Mouse (Mus musculus): ENCODE results near the gene Tbca. TPM values are rescaled to one million over a fixed set of nuclear protein-coding genes. Genes with fewer than 3 reads are reported as not detected.

The Tbca gene
- polyA plus RNA-seq, 1 experiment from 2014 or later, result 330 TPM

GRCm38 (mm10) chr13:94862491-94863230 is 74.0 kb downstream of the Tbca start:
- ATAC-seq (ENCODE audit: insufficient number of reproducible peaks, low FRiP score, low TSS enrichment, low read depth) (no peak), DNase-seq (ENCODE audit: low spot score) (no peak)
- H3K27ac ChIP-seq (replicated peaks; ENCODE audit: low read depth, low read length), result no peak overlapping the region
- no peak overlapping the region for H3K9ac ChIP-seq (ENCODE audit: low read length)
- no peak overlapping the region for H3K4me3 ChIP-seq (ENCODE audit: low read depth, low read length)
- no peaks in the 10 kb centered on the region for H3K4me1 ChIP-seq (ENCODE audit: control insufficient read depth, insufficient read depth, low read length)
- WGBS, result 79% methylated on average over 5 of the region's 5 CpGs
- no peaks in the 10 kb centered on the region for H3K9me3 ChIP-seq (ENCODE audit: control insufficient read depth, low read length)
- no peak overlapping the region for H3K4me2 ChIP-seq (ENCODE audit: low read depth, severe bottlenecking)
- H3K36me3 ChIP-seq (ENCODE audit: control insufficient read depth, insufficient read depth, low read length), result no peaks in the 10 kb centered on the region
- H3K27me3 ChIP-seq (ENCODE audit: control insufficient read depth, insufficient read depth, low read length), result peaks cover 15% of the 10 kb centered on the region

GRCm38 (mm10) chr13:94866906-94867305 is 78.2 kb downstream of the Tbca start:
- Histone ChIP-seq H3K9ac (ENCODE audit: low read length) (no peak overlapping the region), H3K27ac (replicated peaks; ENCODE audit: low read depth, low read length) (no peak overlapping the region), H3K36me3 (ENCODE audit: control insufficient read depth, insufficient read depth, low read length) (no peaks in the 10 kb centered on the region), H3K4me3 (ENCODE audit: low read depth, low read length) (no peak overlapping the region), H3K4me1 (ENCODE audit: control insufficient read depth, insufficient read depth, low read length) (0 out of 2 replicates have a peak, but pooled peaks cover 3% of the 10 kb centered on the region), H3K27me3 (ENCODE audit: control insufficient read depth, insufficient read depth, low read length) (peaks cover 49% of the 10 kb centered on the region), H3K9me3 (ENCODE audit: control insufficient read depth, low read length) (no peaks in the 10 kb centered on the region), H3K4me2 (ENCODE audit: low read depth, severe bottlenecking) (no peak overlapping the region)
- DNase-seq (ENCODE audit: low spot score) (no peak), ATAC-seq (ENCODE audit: insufficient number of reproducible peaks, low FRiP score, low TSS enrichment, low read depth) (no peak)
- 31% methylated on average over 2 of the region's 2 CpGs for WGBS

- Histone ChIP-seq H3K4me1 (ENCODE audit: control insufficient read depth, insufficient read depth, low read length) (0 out of 2 replicates have a peak, but pooled peaks cover 3% of the 10 kb centered on the region), H3K4me3 (ENCODE audit: low read depth, low read length) (no peak overlapping the region), H3K27me3 (ENCODE audit: control insufficient read depth, insufficient read depth, low read length) (peaks cover 56% of the 10 kb centered on the region), H3K9ac (ENCODE audit: low read length) (no peak overlapping the region), H3K27ac (replicated peaks; ENCODE audit: low read depth, low read length) (no peak overlapping the region), H3K36me3 (ENCODE audit: control insufficient read depth, insufficient read depth, low read length) (no peaks in the 10 kb centered on the region), H3K9me3 (ENCODE audit: control insufficient read depth, low read length) (no peaks in the 10 kb centered on the region), H3K4me2 (ENCODE audit: low read depth, severe bottlenecking) (no peak overlapping the region)
- no peak for DNase-seq (ENCODE audit: low spot score)
- WGBS, result 44% methylated on average over 4 of the region's 4 CpGs
- ATAC-seq (ENCODE audit: insufficient number of reproducible peaks, low FRiP score, low TSS enrichment, low read depth), result no peak
Observed at GRCm38 (mm10) chr13:94867772-94868171, 79.1 kb downstream of the Tbca start.

- WGBS, result under 1% methylated on average over 33 of the region's 35 CpGs
- Histone ChIP-seq H3K9me3 (ENCODE audit: control insufficient read depth, low read length) (no peaks in the 10 kb centered on the region), H3K4me2 (ENCODE audit: low read depth, severe bottlenecking) (peak overlapping the region; percentile 56), H3K9ac (ENCODE audit: low read length) (no peak overlapping the region; the same call in 1 of the 2 replicates), H3K27ac (replicated peaks; ENCODE audit: low read depth, low read length) (no peak overlapping the region), H3K36me3 (ENCODE audit: control insufficient read depth, insufficient read depth, low read length) (no peaks in the 10 kb centered on the region), H3K27me3 (ENCODE audit: control insufficient read depth, insufficient read depth, low read length) (peaks cover 63% of the 10 kb centered on the region), H3K4me1 (ENCODE audit: control insufficient read depth, insufficient read depth, low read length) (peaks cover 8% of the 10 kb centered on the region; the same call in 1 of the 2 replicates), H3K4me3 (ENCODE audit: low read depth, low read length) (peak overlapping the region; percentile 22)
- DNase-seq (ENCODE audit: low spot score), result peak; percentile 81
- peak; percentile 61 for ATAC-seq (ENCODE audit: insufficient number of reproducible peaks, low FRiP score, low TSS enrichment, low read depth)
Observed at GRCm38 (mm10) chr13:94868478-94868950, 79.8 kb downstream of the Tbca start.

- WGBS, result under 1% methylated on average over 8 of the region's 8 CpGs
Observed at GRCm38 (mm10) chr13:94869541-94869940, 80.8 kb downstream of the Tbca start.

DNA sequence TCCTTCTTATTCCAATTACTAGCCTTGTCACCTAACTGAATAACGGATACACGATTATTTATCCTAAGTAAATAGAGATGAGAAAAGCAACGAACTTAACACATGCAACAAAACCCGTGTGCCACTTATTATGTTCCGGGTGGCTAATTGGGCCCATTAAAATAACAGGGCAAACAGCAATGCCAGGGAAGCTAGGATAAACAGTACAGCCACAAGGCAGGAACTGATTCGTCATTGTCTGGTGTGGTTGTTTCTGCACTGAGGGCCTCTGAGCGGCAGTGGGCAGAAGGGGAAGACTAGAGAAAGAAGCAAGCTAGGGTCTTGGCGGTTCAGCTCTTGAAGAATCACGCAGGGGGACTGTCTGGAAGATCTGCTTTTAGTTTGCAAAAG is 81.4 kb downstream of the Tbca start:
- H3K9ac ChIP-seq (ENCODE audit: low read length), result no peak overlapping the region
- peaks cover 77% of the 10 kb centered on the region for H3K27me3 ChIP-seq (ENCODE audit: control insufficient read depth, insufficient read depth, low read length)
- DNase-seq (ENCODE audit: low spot score) (no peak), ATAC-seq (ENCODE audit: insufficient number of reproducible peaks, low FRiP score, low TSS enrichment, low read depth) (no peak)
- H3K4me1 ChIP-seq (ENCODE audit: control insufficient read depth, insufficient read depth, low read length), result peaks cover 12% of the 10 kb centered on the region
- H3K36me3 ChIP-seq (ENCODE audit: control insufficient read depth, insufficient read depth, low read length), result no peaks in the 10 kb centered on the region
- no peaks in the 10 kb centered on the region for H3K9me3 ChIP-seq (ENCODE audit: control insufficient read depth, low read length)
- H3K27ac ChIP-seq (replicated peaks; ENCODE audit: low read depth, low read length), result no peak overlapping the region
- no peak overlapping the region for H3K4me2 ChIP-seq (ENCODE audit: low read depth, severe bottlenecking)
- 4% methylated on average over 9 of the region's 9 CpGs for WGBS
- no peak overlapping the region for H3K4me3 ChIP-seq (ENCODE audit: low read depth, low read length)

More at GRCm38 (mm10) chr13:94869541-94869940, 80.8 kb downstream of the Tbca start:
- Histone ChIP-seq H3K27ac (replicated peaks; ENCODE audit: low read depth, low read length) (no peak overlapping the region), H3K27me3 (ENCODE audit: control insufficient read depth, insufficient read depth, low read length) (peaks cover 72% of the 10 kb centered on the region), H3K36me3 (ENCODE audit: control insufficient read depth, insufficient read depth, low read length) (no peaks in the 10 kb centered on the region), H3K4me1 (ENCODE audit: control insufficient read depth, insufficient read depth, low read length) (peaks cover 10% of the 10 kb centered on the region; the same call in 1 of the 2 replicates), H3K9me3 (ENCODE audit: control insufficient read depth, low read length) (no peaks in the 10 kb centered on the region), H3K4me3 (ENCODE audit: low read depth, low read length) (no peak overlapping the region), H3K4me2 (ENCODE audit: low read depth, severe bottlenecking) (peak overlapping the region; percentile 56; the same call in 1 of the 2 replicates), H3K9ac (ENCODE audit: low read length) (no peak overlapping the region)
- DNase-seq (ENCODE audit: low spot score) (peak; percentile 59), ATAC-seq (ENCODE audit: insufficient number of reproducible peaks, low FRiP score, low TSS enrichment, low read depth) (no peak)

- DNase-seq (ENCODE audit: low spot score) (peak; percentile 62), ATAC-seq (ENCODE audit: insufficient number of reproducible peaks, low FRiP score, low TSS enrichment, low read depth) (no peak)
- Histone ChIP-seq H3K4me1 (ENCODE audit: control insufficient read depth, insufficient read depth, low read length) (peaks cover 14% of the 10 kb centered on the region), H3K36me3 (ENCODE audit: control insufficient read depth, insufficient read depth, low read length) (no peaks in the 10 kb centered on the region), H3K4me3 (ENCODE audit: low read depth, low read length) (no peak overlapping the region), H3K9me3 (ENCODE audit: control insufficient read depth, low read length) (no peaks in the 10 kb centered on the region), H3K9ac (ENCODE audit: low read length) (no peak overlapping the region), H3K4me2 (ENCODE audit: low read depth, severe bottlenecking) (no peak overlapping the region), H3K27me3 (ENCODE audit: control insufficient read depth, insufficient read depth, low read length) (peaks cover 78% of the 10 kb centered on the region), H3K27ac (replicated peaks; ENCODE audit: low read depth, low read length) (no peak overlapping the region)
- WGBS, result 1% methylated on average over 21 of the region's 21 CpGs
Observed at GRCm38 (mm10) chr13:94870461-94871186, 81.9 kb downstream of the Tbca start.

GRCm38 (mm10) chr13:94871806-94872320 is 83.2 kb downstream of the Tbca start:
- DNase-seq (ENCODE audit: low spot score), result no peak
- H3K27ac ChIP-seq (replicated peaks; ENCODE audit: low read depth, low read length), result no peak overlapping the region
- no peaks in the 10 kb centered on the region for H3K36me3 ChIP-seq (ENCODE audit: control insufficient read depth, insufficient read depth, low read length)

More at GRCm38 (mm10) chr13:94871806-94872320, 83.2 kb downstream of the Tbca start:
- 1% methylated on average over 7 of the region's 7 CpGs for WGBS
- Histone ChIP-seq H3K9me3 (ENCODE audit: control insufficient read depth, low read length) (no peaks in the 10 kb centered on the region), H3K9ac (ENCODE audit: low read length) (no peak overlapping the region), H3K4me3 (ENCODE audit: low read depth, low read length) (no peak overlapping the region), H3K4me2 (ENCODE audit: low read depth, severe bottlenecking) (no peak overlapping the region), H3K4me1 (ENCODE audit: control insufficient read depth, insufficient read depth, low read length) (peaks cover 14% of the 10 kb centered on the region), H3K27me3 (ENCODE audit: control insufficient read depth, insufficient read depth, low read length) (peaks cover 83% of the 10 kb centered on the region)
- no peak for ATAC-seq (ENCODE audit: insufficient number of reproducible peaks, low FRiP score, low TSS enrichment, low read depth)
